Mouse (Mus musculus) left cerebral cortex, postnatal 10 days (tissue): ENCODE data around the gene Olfr1020. TPM values are rescaled to one million over a fixed set of nuclear protein-coding genes. Genes with fewer than 3 reads are reported as not detected.

Experiments used
- DNase-seq, 2 experiments: peaks; one replicate each; pipeline ENCODE4 v3.0.0; 2021 to 2022; ENCODE audit warnings: low spot score in 2 of 2, mixed read lengths in 1 of 2; ENCODE audit errors: extremely low spot score in 1 of 2
- intact Hi-C: fragments of 180-260 bp; cut with DNase I; formaldehyde crosslinking; loops from one replicate; pipeline ENCODE4 v1.15.1; 2025
- total RNA-seq, 2 experiments: library from RNA; stranded (reverse); gene quantifications; 2 replicates each; pipeline ENCODE4 v1.2.3; 2021

Gene Olfr1020
- not detected for total RNA-seq

DNA sequence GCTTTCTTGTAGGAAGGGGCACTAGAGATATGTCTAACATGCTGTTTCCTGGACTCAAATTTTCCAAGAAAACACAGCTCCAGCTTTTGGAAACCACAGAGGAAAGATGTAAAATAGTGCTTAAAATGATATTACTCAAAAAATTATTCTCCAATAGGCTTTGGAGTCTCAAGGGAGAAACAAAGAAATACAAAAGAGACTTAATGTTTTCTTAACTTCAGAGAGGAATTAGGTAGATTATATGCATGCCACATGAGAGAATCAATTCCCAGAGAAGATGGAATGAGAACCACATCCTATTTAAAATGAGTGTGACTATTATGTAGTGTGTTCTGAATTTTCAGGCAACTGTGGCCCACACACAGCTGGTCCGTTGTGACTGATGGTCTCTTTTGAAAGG is at the start of gene Olfr1020:
Gene Olfr1020 (plus strand): TSS at position 301 of the 400 bp plus-strand sequence.
- no peak for DNase-seq
- intact Hi-C loops: no loop called here

DNA sequence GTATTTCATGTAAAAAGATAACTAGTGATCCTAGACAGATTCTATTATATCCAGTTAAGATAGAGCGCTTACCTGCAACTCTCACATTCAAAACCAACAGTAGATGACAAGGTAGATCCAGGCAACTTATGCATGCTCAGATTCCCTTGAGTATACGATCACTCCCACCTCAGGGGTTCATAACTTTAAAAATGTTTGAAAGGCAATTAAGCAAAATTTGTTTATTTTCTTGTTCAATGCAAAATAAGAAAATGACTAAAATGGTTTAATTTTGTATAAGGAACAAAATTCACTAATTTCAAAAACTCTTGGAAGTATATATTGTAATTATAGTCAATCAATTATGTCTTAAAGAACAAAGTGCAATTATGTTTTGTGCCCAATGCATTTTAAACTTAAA is 44.4 kb upstream of the Olfr1020 start, which contains the start of gene Olfr1016:
Gene Olfr1016 (minus strand): TSS at position 101 of the 400 bp plus-strand sequence.
- intact Hi-C loops: no loop called here
- DNase-seq: no peak

DNA sequence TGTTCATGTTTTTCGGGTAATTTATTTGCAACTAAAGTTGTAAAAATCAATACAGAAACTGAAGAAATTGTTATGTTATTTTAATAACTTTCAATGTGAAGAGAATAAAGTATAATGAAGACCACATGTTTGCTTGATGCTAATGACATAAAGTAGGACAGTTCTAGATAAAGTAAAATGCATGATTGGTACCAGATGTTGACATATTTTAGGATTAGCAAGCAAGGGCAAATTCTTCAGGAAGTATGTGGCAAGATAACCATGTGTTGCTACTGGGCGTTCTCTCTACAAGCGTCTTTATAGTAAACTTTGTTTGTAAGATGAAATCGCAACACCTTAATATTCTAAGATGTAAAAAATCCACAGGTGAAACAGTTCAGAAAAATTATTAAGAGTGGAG is 42.3 kb upstream of the Olfr1020 start:
- intact Hi-C loops: no loop called here
- DNase-seq: no peak

DNA sequence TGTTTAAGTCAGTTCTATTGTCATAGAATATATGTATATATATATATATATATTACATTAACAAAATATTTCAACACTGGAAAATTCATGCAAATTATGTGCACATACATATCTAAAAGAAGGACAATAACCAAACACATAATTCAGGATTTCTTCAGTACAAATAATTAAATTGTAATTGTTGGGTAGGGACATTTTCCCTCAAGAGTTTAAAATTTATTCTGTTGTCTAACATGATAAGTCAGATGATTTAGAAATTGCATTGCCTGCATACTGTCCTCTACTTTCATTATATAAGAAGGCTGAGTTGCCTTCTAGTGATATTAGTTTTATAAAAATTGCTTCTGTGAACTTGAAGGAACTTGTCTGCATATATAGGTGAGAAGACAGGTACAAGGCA is 28.7 kb upstream of the Olfr1020 start, which contains the start of gene Olfr1018:
Gene Olfr1018 (plus strand): TSS at position 301 of the 400 bp plus-strand sequence.
- no peak for DNase-seq
- intact Hi-C loops: no loop called here

DNA sequence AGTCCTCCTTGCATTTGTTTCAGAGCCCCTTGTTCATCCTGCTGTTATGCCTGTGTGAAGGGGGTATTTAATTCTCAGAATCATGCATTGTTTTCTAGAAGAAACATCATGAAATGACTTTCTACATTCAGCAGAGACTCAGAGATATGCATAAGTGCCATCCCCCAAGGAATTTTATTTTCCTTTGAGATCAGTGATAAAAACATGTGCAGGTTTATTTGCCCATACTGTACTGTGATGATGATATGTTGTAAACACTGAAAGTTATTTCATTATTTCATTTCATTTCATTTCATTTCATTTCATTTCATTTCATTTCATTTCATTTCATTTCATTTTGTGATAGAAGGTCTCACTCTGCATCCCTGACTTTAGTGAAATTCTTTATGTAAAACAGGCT is 1.4 kb upstream of the Olfr1020 start, which contains the start of gene Olfr1019:
Gene Olfr1019 (minus strand): TSS at position 101 of the 400 bp plus-strand sequence.
- DNase-seq: no peak

DNA sequence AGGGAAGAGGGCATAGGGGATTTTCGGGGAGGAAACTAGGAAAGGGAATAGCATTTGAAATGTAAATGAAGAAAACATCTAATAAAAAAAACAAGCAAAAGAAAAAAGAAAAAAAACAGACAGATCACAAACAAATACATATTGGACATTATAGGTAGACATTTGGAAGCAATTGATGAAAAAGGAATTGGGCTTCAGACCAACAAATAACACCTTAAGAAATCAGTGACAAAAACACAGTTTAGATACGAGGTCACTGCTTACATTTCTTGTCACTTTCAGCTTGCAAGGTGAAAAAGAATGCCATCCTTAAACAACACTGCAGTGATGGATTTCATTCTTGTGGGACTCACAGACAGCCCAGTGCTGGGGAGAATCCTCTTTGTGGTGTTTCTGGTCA is 21.5 kb downstream of the Olfr1020 start, which contains the start of gene Olfr1022:
Gene Olfr1022 (plus strand): TSS at position 301 of the 400 bp plus-strand sequence.
- intact Hi-C loops: no loop called here
- no peak for DNase-seq

More for the DNA sequence above, 1.4 kb upstream of the Olfr1020 start, which contains the start of gene Olfr1019:
- intact Hi-C loops: no loop called here

DNA sequence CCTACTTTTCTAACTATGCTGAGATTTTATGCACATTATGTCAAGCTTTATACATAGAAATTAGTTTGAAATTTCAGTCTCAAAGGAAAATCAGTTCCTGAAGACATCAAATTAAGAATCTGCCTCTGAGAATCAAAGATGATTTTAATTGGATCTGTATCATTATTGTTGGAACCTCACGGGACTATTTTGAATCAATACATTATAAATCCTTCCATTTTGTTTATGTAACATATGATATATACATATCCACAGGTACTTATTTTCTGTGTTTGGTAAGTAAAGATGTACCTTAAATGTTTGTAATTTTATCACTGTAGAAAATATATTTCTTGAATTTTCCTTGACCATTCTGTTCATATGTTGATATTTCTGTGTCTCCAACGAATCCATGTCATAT is 38.5 kb downstream of the Olfr1020 start, which contains the start of gene Olfr1023:
Gene Olfr1023 (plus strand): TSS at position 301 of the 400 bp plus-strand sequence.
- intact Hi-C loops: no loop called here
- DNase-seq: no peak

Other genes with a start within 250 kb of the Olfr1020 start
- not detected for gene Olfr1000, start 235.1 kb upstream of the Olfr1020 start, total RNA-seq
- gene Olfr1002, start 196.3 kb upstream of the Olfr1020 start, total RNA-seq: not detected
- not detected for gene Olfr154, start 182.6 kb upstream of the Olfr1020 start, total RNA-seq
- gene Olfr1006, start 168.3 kb upstream of the Olfr1020 start, total RNA-seq: not detected
- gene Olfr1008, start 157.6 kb upstream of the Olfr1020 start, total RNA-seq: not detected
- not detected for gene Olfr1009, start 131.6 kb upstream of the Olfr1020 start, total RNA-seq
- gene Olfr1012, start 84.3 kb upstream of the Olfr1020 start, total RNA-seq: not detected
- not detected for gene Olfr1013, start 79.9 kb upstream of the Olfr1020 start, total RNA-seq
- not detected for gene Olfr1014, start 74.3 kb upstream of the Olfr1020 start, total RNA-seq
- gene Olfr1015, start 65.0 kb upstream of the Olfr1020 start, total RNA-seq: not detected
- gene Olfr1016, start 44.5 kb upstream of the Olfr1020 start, total RNA-seq: not detected
- not detected for gene Olfr1018, start 28.6 kb upstream of the Olfr1020 start, total RNA-seq
- not detected for gene Olfr1019, start 1.5 kb upstream of the Olfr1020 start, total RNA-seq
- gene Olfr1022, start 21.6 kb downstream of the Olfr1020 start, total RNA-seq: not detected
- not detected for gene Olfr1023, start 38.6 kb downstream of the Olfr1020 start, total RNA-seq
- not detected for gene Olfr1024, start 58.0 kb downstream of the Olfr1020 start, total RNA-seq
- not detected for gene Olfr1025-ps1, start 68.2 kb downstream of the Olfr1020 start, total RNA-seq
- not detected for gene Olfr1026, start 74.5 kb downstream of the Olfr1020 start, total RNA-seq
- not detected for gene Olfr1028, start 103.4 kb downstream of the Olfr1020 start, total RNA-seq
- not detected for gene Olfr1029, start 126.9 kb downstream of the Olfr1020 start, total RNA-seq
- gene Olfr1030, start 132.2 kb downstream of the Olfr1020 start, total RNA-seq: not detected
- gene Olfr1031, start 143.3 kb downstream of the Olfr1020 start, total RNA-seq: not detected
- not detected for gene Olfr1032, start 158.5 kb downstream of the Olfr1020 start, total RNA-seq
- not detected for gene Olfr1033, start 173.6 kb downstream of the Olfr1020 start, total RNA-seq
- gene Olfr1034, start 198.8 kb downstream of the Olfr1020 start, total RNA-seq: not detected
- not detected for gene Olfr1036, start 227.0 kb downstream of the Olfr1020 start, total RNA-seq
- not detected for gene Olfr1037, start 240.4 kb downstream of the Olfr1020 start, total RNA-seq